Mouse (Mus musculus): ENCODE data around the gene Vwa5b2. TPM values are rescaled to one million over a fixed set of nuclear protein-coding genes. Genes with fewer than 3 reads are reported as not detected.
A peak's percentile ranks its signal among the peaks of the same experiment; 100 is the strongest.

Gene Vwa5b2
- polyA plus RNA-seq, 1 experiment from 2014 or later: 0.20 TPM

DNA sequence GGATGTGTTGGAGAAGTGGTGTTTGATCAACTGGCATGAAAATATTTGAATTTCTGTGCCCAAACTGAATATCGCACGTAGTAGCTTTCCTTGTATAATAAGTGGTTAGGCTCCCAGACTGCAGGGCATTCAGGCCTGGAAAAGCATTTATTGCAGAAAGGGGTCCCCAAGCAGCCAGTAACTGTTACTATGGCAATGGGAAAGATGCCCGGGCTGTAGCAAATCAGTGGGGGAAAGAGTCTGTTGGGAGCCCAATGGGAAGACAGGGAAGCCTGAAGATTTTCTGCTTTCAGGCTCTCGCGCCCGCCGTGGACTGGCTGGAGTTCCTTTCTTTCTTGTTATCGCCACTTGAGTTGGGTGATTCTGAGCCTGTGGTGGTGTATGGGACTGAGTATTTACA lies 49.1 kb downstream of the Vwa5b2 start:
- H3K4me1 ChIP-seq (ENCODE audit: control insufficient read depth, insufficient read depth, low read length): no peaks in the 10 kb centered on the region
- no peak overlapping the region for H3K4me3 ChIP-seq (ENCODE audit: low read depth, low read length)
- no peak for ATAC-seq (replicated peaks; ENCODE audit: insufficient number of reproducible peaks, low FRiP score, low TSS enrichment)
- WGBS (ENCODE audit: insufficient replicate concordance): 77% methylated on average over 8 of the region's 8 CpGs
- no peak overlapping the region for H3K4me2 ChIP-seq
- no peaks in the 10 kb centered on the region for H3K9me3 ChIP-seq (replicated peaks; ENCODE audit: control insufficient read depth, low read length)
- no peaks in the 10 kb centered on the region for H3K36me3 ChIP-seq (ENCODE audit: control insufficient read depth, insufficient read depth, low read length)
- H3K27me3 ChIP-seq (ENCODE audit: control insufficient read depth, insufficient read depth, low read length): no peaks in the 10 kb centered on the region
- H3K27ac ChIP-seq (ENCODE audit: low read depth, low read length): no peak overlapping the region
- no peak overlapping the region for H3K9ac ChIP-seq (ENCODE audit: low read depth, low read length)

DNA sequence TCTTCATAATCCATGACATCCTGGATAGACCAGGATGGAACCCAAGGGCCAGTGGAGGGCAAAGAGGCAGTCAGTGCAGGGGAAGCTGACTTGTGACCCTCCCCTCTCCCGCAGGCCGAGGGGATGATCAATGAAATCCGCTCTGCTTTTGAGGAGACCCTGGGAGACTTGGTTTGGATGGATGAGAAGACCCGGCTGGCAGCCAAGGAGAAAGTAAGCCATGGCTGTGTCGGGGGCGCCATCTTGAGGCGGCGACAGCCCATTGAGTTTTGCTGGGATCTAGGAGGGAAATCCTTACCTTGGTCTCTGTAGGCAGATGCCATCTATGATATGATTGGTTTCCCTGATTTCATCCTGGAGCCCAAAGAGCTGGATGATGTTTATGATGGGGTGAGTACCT lies 52.9 kb downstream of the Vwa5b2 start:
- no peak for ATAC-seq (replicated peaks; ENCODE audit: insufficient number of reproducible peaks, low FRiP score, low TSS enrichment)
- no peak overlapping the region for H3K4me2 ChIP-seq
- H3K27me3 ChIP-seq (ENCODE audit: control insufficient read depth, insufficient read depth, low read length): no peaks in the 10 kb centered on the region; the same call in 1 of the 2 replicates
- 4% methylated on average over 8 of the region's 8 CpGs for WGBS (ENCODE audit: insufficient replicate concordance)
- no peaks in the 10 kb centered on the region for H3K4me1 ChIP-seq (ENCODE audit: control insufficient read depth, insufficient read depth, low read length)
- H3K9ac ChIP-seq (ENCODE audit: low read depth, low read length): no peak overlapping the region
- no peaks in the 10 kb centered on the region for H3K9me3 ChIP-seq (replicated peaks; ENCODE audit: control insufficient read depth, low read length)
- no peak overlapping the region for H3K27ac ChIP-seq (ENCODE audit: low read depth, low read length)
- H3K4me3 ChIP-seq (ENCODE audit: low read depth, low read length): no peak overlapping the region
- no peaks in the 10 kb centered on the region for H3K36me3 ChIP-seq (ENCODE audit: control insufficient read depth, insufficient read depth, low read length)

DNA sequence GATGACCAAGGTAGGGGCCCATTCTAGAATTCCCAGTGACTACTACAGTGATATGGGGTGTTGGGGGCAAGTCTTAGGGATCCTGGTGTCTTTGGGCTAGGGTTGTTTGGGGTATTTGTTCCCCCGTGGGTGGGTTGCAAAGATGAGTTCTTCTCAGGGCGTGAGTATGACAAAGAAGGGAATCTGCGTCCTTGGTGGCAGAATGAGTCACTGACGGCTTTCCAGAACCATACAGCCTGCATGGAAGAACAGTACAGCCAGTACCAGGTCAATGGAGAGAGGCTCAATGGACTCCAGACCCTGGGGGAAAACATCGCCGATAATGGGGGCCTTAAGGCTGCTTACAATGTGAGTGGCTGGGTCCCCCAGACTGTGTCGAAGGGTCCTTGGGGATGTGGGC lies 54.6 kb downstream of the Vwa5b2 start:
- H3K9me3 ChIP-seq (replicated peaks; ENCODE audit: control insufficient read depth, low read length): no peaks in the 10 kb centered on the region
- H3K36me3 ChIP-seq (ENCODE audit: control insufficient read depth, insufficient read depth, low read length): no peaks in the 10 kb centered on the region
- no peak for ATAC-seq (replicated peaks; ENCODE audit: insufficient number of reproducible peaks, low FRiP score, low TSS enrichment)
- no peak overlapping the region for H3K4me3 ChIP-seq (ENCODE audit: low read depth, low read length)
- H3K27ac ChIP-seq (ENCODE audit: low read depth, low read length): no peak overlapping the region
- H3K27me3 ChIP-seq (ENCODE audit: control insufficient read depth, insufficient read depth, low read length): no peaks in the 10 kb centered on the region; the same call in 1 of the 2 replicates
- 81% methylated on average over 7 of the region's 7 CpGs for WGBS (ENCODE audit: insufficient replicate concordance)
- no peak overlapping the region for H3K4me2 ChIP-seq
- H3K4me1 ChIP-seq (ENCODE audit: control insufficient read depth, insufficient read depth, low read length): no peaks in the 10 kb centered on the region
- no peak overlapping the region for H3K9ac ChIP-seq (ENCODE audit: low read depth, low read length)

DNA sequence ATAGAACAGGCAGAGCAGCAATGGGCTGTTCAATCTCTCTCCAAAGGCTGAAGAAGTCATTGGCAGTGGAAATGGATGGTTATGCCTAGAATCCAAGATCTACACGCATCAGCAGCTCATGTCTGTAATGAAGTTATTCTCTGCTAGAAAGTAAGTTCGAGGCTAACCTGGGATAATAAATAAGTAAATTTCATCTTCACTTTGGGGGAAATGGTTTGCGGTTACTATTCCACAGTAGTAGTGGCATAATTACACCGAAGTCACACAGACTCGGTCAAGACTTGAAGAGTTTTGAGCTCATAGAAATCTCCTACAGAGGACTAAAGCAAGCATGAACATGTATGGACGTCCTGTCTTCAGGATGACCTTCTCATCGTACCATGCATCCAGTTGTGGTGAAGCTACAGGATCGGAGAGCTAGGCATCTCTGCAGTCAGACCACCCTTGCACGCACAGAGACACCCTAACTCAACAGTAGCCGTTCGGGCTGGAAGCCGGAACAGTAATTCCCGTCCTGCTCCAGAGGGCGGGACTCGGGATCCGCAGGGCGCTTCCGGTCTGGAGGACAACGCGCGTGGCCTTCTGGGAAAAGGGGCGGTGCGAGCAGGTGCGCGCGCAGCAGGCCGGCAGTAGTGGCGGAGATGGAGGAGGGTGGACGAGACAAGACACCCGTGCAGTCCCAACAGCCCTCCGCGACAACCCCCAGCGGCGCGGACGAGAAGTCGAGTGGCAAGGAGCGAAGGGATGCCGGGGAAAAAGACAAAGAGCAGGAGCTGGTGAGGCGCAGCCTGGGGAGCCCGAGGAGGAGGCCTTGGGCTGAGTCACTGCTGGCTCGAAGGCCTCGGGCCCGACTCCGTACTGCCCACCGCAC lies 62.0 kb downstream of the Vwa5b2 start, which contains the start of gene Psmd2:
Gene Psmd2, plus strand, starts transcription at position 577 of the 871 bp plus-strand sequence.
- Histone ChIP-seq H3K4me3 (ENCODE audit: low read depth, low read length) (peak within 1 kb of the TSS; percentile 94), H3K27me3 (ENCODE audit: control insufficient read depth, insufficient read depth, low read length) (0 out of 2 replicates have a peak, but pooled peaks cover 2% of the 10 kb centered on the region), H3K4me1 (ENCODE audit: control insufficient read depth, insufficient read depth, low read length) (peaks cover 8% of the 10 kb centered on the region), H3K9me3 (replicated peaks; ENCODE audit: control insufficient read depth, low read length) (no peaks in the 10 kb centered on the region), H3K36me3 (ENCODE audit: control insufficient read depth, insufficient read depth, low read length) (peaks cover 9% of the 10 kb centered on the region), H3K27ac (ENCODE audit: low read depth, low read length) (peak within 1 kb of the TSS; percentile 71), H3K4me2 (peak within 1 kb of the TSS; percentile 86), H3K9ac (ENCODE audit: low read depth, low read length) (peak within 1 kb of the TSS; percentile 91)
- 3% methylated on average over 46 of the region's 46 CpGs for WGBS (ENCODE audit: insufficient replicate concordance)
- peak; percentile 92 for ATAC-seq (replicated peaks; ENCODE audit: insufficient number of reproducible peaks, low FRiP score, low TSS enrichment)

DNA sequence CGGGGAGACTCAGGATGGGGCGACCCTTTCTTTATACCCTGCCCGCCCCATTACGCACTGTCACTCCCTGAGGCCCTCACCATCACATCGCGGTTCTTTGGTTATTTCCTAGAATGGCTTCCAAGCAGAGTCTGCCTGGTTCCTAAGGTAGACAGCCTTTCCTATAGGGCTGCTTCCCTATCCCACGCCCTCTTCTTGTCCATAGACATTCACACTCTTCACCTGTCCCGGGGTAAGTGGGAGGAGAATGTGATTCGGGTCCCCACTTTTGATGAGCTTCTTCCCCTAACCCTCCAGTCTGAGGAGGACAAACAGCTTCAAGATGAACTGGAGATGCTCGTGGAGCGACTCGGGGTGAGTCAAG lies 62.7 kb downstream of the Vwa5b2 start:
- peaks cover 11% of the 10 kb centered on the region for H3K36me3 ChIP-seq (ENCODE audit: control insufficient read depth, insufficient read depth, low read length)
- H3K4me1 ChIP-seq (ENCODE audit: control insufficient read depth, insufficient read depth, low read length): peaks cover 8% of the 10 kb centered on the region
- peak overlapping the region; percentile 91 for H3K9ac ChIP-seq (ENCODE audit: low read depth, low read length)
- H3K9me3 ChIP-seq (replicated peaks; ENCODE audit: control insufficient read depth, low read length): no peaks in the 10 kb centered on the region
- H3K27me3 ChIP-seq (ENCODE audit: control insufficient read depth, insufficient read depth, low read length): 0 out of 2 replicates have a peak, but pooled peaks cover 2% of the 10 kb centered on the region
- H3K27ac ChIP-seq (ENCODE audit: low read depth, low read length): no peak overlapping the region; the same call in 1 of the 2 replicates
- ATAC-seq (replicated peaks; ENCODE audit: insufficient number of reproducible peaks, low FRiP score, low TSS enrichment): no peak
- H3K4me2 ChIP-seq: peak overlapping the region; percentile 86
- 8% methylated on average over 12 of the region's 12 CpGs for WGBS (ENCODE audit: insufficient replicate concordance)
- H3K4me3 ChIP-seq (ENCODE audit: low read depth, low read length): peak overlapping the region; percentile 94

DNA sequence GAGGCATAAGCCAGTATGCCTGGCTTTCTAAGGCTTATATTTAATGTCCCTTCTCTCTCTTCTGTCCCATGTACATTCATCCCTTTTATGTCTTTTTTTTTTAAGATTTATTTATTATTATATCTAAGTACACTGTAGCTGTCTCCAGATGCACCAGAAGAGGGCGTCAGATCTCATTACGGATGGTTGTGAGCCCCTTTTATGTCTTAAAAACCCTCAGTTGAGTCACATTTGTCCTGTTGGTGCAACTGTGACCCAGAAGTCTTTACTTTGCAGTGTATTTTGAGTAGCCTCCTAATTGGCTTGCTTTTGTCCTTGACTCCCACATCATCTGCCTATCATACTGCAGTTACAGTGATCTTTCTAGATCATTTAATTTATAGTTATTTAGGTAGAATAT lies 64.0 kb downstream of the Vwa5b2 start:
- 53% methylated on average over 2 of the region's 2 CpGs for WGBS (ENCODE audit: insufficient replicate concordance)

More for the DNA sequence above, 64.0 kb downstream of the Vwa5b2 start:
- H3K4me2 ChIP-seq: 0 out of 2 replicates have a peak overlapping the region, but pooled peaks have one; percentile 7
- no peak for ATAC-seq (replicated peaks; ENCODE audit: insufficient number of reproducible peaks, low FRiP score, low TSS enrichment)
- H3K36me3 ChIP-seq (ENCODE audit: control insufficient read depth, insufficient read depth, low read length): peaks cover 18% of the 10 kb centered on the region
- H3K27me3 ChIP-seq (ENCODE audit: control insufficient read depth, insufficient read depth, low read length): 0 out of 2 replicates have a peak, but pooled peaks cover 2% of the 10 kb centered on the region
- H3K4me1 ChIP-seq (ENCODE audit: control insufficient read depth, insufficient read depth, low read length): peaks cover 8% of the 10 kb centered on the region
- H3K27ac ChIP-seq (ENCODE audit: low read depth, low read length): no peak overlapping the region
- no peak overlapping the region for H3K9ac ChIP-seq (ENCODE audit: low read depth, low read length)
- H3K9me3 ChIP-seq (replicated peaks; ENCODE audit: control insufficient read depth, low read length): no peaks in the 10 kb centered on the region
- no peak overlapping the region for H3K4me3 ChIP-seq (ENCODE audit: low read depth, low read length)

MicroRNA genes within 50 kb of the gene (microRNA counts, 519-probe panel; counts per million panel counts)
- microRNA mmu-miR-1224: 4,758 counts per million, percentile 43 among the panel's probes with 10 or more counts

Small RNA genes lying within 50 kb of the gene (microRNA-seq; reads per million reads assigned to microRNA genes)
- gene Mir1224 (ENCODE audit: borderline number of aligned reads): 0.47 reads per million

Other genes starting within 250 kb of the Vwa5b2 start
- gene Abcc5, start 163.1 kb upstream of the Vwa5b2 start, polyA plus RNA-seq (2014; fragmentation: Nextera tagmentation; extraction: Ambion mirVana): 54.6 and 66.1 TPM in 2 replicates
- gene Eif2b5, start 90.7 kb upstream of the Vwa5b2 start, polyA plus RNA-seq (2014; fragmentation: Nextera tagmentation; extraction: Ambion mirVana): 83.3 and 96.1 TPM in 2 replicates
- gene Dvl3, start 72.5 kb upstream of the Vwa5b2 start, polyA plus RNA-seq (2014; fragmentation: Nextera tagmentation; extraction: Ambion mirVana): 32.2 and 34.8 TPM in 2 replicates
- 490 and 502 TPM in 2 replicates for gene Ap2m1, start 54.0 kb upstream of the Vwa5b2 start, polyA plus RNA-seq (2014; fragmentation: Nextera tagmentation; extraction: Ambion mirVana)
- 41.4 and 44.9 TPM in 2 replicates for gene Abcf3, start 40.9 kb upstream of the Vwa5b2 start, polyA plus RNA-seq (2014; fragmentation: Nextera tagmentation; extraction: Ambion mirVana)
- gene Eef1akmt4, start 22.1 kb downstream of the Vwa5b2 start, polyA plus RNA-seq (2014; fragmentation: Nextera tagmentation; extraction: Ambion mirVana): 26.6 and 28.0 TPM in 2 replicates
- 0.10 TPM in 1 of 2 replicates, not detected in the other for gene Gm49333, start 22.1 kb downstream of the Vwa5b2 start, polyA plus RNA-seq (2014; fragmentation: Nextera tagmentation; extraction: Ambion mirVana)
- gene Alg3, start 22.3 kb downstream of the Vwa5b2 start, polyA plus RNA-seq (2014; fragmentation: Nextera tagmentation; extraction: Ambion mirVana): 39.5 and 41.3 TPM in 2 replicates
- 0.84 and 0.96 TPM in 2 replicates for gene Camk2n2, start 31.8 kb downstream of the Vwa5b2 start, polyA plus RNA-seq (2014; fragmentation: Nextera tagmentation; extraction: Ambion mirVana)
- 1.3 and 1.6 TPM in 2 replicates for gene Ece2, start 40.4 kb downstream of the Vwa5b2 start, polyA plus RNA-seq (2014; fragmentation: Nextera tagmentation; extraction: Ambion mirVana)
- gene Psmd2, start 62.2 kb downstream of the Vwa5b2 start, polyA plus RNA-seq (2014; fragmentation: Nextera tagmentation; extraction: Ambion mirVana): 275 and 327 TPM in 2 replicates
- gene Eif4g1, start 78.8 kb downstream of the Vwa5b2 start, polyA plus RNA-seq (2014; fragmentation: Nextera tagmentation; extraction: Ambion mirVana): 117 and 133 TPM in 2 replicates
- gene Fam131a, start 103.8 kb downstream of the Vwa5b2 start, polyA plus RNA-seq (2014; fragmentation: Nextera tagmentation; extraction: Ambion mirVana): 2.6 and 4.9 TPM in 2 replicates
- gene Polr2h, start 128.2 kb downstream of the Vwa5b2 start, polyA plus RNA-seq (2014; fragmentation: Nextera tagmentation; extraction: Ambion mirVana): 65.0 and 65.9 TPM in 2 replicates
- 5.7 and 6.7 TPM in 2 replicates for gene Clcn2, start 128.3 kb downstream of the Vwa5b2 start, polyA plus RNA-seq (2014; fragmentation: Nextera tagmentation; extraction: Ambion mirVana)
- 0.21 and 0.42 TPM in 2 replicates for gene Chrd, start 143.7 kb downstream of the Vwa5b2 start, polyA plus RNA-seq (2014; fragmentation: Nextera tagmentation; extraction: Ambion mirVana)
- 0.49 TPM in 1 of 2 replicates, not detected in the other for gene Thpo, start 145.0 kb downstream of the Vwa5b2 start, polyA plus RNA-seq (2014; fragmentation: Nextera tagmentation; extraction: Ambion mirVana)

Data from heart, embryonic 11.5 days (tissue).